Mouse (Mus musculus) kidney, adult 2 months (tissue): ENCODE data around the gene Pdcd10. TPM values are rescaled to one million over a fixed set of nuclear protein-coding genes. Genes with fewer than 3 reads are reported as not detected.

Source experiments
- DNase-seq: peaks from one replicate; pipeline ENCODE4 v3.0.0; 2021
- H3K27ac ChIP-seq: fragments of 200-500 bp; 2 replicates; pipeline ENCODE4 v1.5.1; 2012; ENCODE audit warnings: low read depth, low read length, control low read depth, inconsistent platforms; ENCODE audit not compliant: insufficient read depth
- H3K27me3 ChIP-seq: fragments of 200-500 bp; replicated peaks from 2 replicates; pipeline ENCODE4 v1.6.1; 2012; ENCODE audit warnings: mild to moderate bottlenecking, moderate library complexity, low read length, inconsistent platforms; ENCODE audit not compliant: control insufficient read depth, insufficient read depth
- H3K36me3 ChIP-seq: fragments of 200-500 bp; 2 replicates; pipeline ENCODE4 v1.6.1; 2012; ENCODE audit warnings: mild to moderate bottlenecking, moderate library complexity, low read length, inconsistent platforms; ENCODE audit not compliant: control insufficient read depth, insufficient read depth
- H3K4me1 ChIP-seq: fragments of 200-500 bp; 2 replicates; pipeline ENCODE4 v1.6.1; 2011; ENCODE audit warnings: low read length; ENCODE audit not compliant: control insufficient read depth, insufficient read depth
- H3K4me3 ChIP-seq: fragments of 200-500 bp; 2 replicates; pipeline ENCODE4 v1.5.1; 2011; ENCODE audit warnings: mild to moderate bottlenecking, low read depth, low read length, control low read depth; ENCODE audit not compliant: insufficient read depth
- CTCF ChIP-seq: fragments of 200-500 bp; conservative IDR thresholded peaks from 2 replicates; pipeline ENCODE4 v1.5.1; 2011; ENCODE audit warnings: low read depth, mild to moderate bottlenecking, control low read depth, low read length, moderate library complexity, mixed read lengths; ENCODE audit not compliant: insufficient read depth, insufficient read length
- POLR2A ChIP-seq: fragments of 200-500 bp; IDR thresholded peaks from one replicate; pipeline ENCODE4 v1.6.1; 2011; ENCODE audit warnings: low read depth, low read length, control low read depth
- WGBS: fragments of 180-500 bp; shearing (Covaris S2); methylation state at CpG from one replicate; pipeline ENCODE4 v1.1.7; 2018; 5-methylcytosine and 5-hydroxymethylcytosine counted together
- polyA plus RNA-seq: library from polyadenylated mRNA; depleted of rRNA; stranded (reverse); fragments of >200 nt; gene quantifications from 2 replicates; pipeline ENCODE4 v1.2.3, GENCODE M21; 2012; rRNA removed

Pdcd10 gene
- polyA plus RNA-seq, result 4.5 and 9.0 TPM in 2 replicates

GRCm38 (mm10) chr3:75556695-75557291 is at the start of gene Pdcd10:
Gene Pdcd10 (minus strand): TSS chr3:75556856.
- Histone ChIP-seq H3K27me3 (no peaks in the 10 kb centered on the region), H3K36me3 (no peaks in the 10 kb centered on the region), H3K27ac (peak within 1 kb of the TSS; percentile 77), H3K4me3 (peak within 1 kb of the TSS; percentile 79), H3K4me1 (peaks cover 8% of the 10 kb centered on the region)
- TF ChIP-seq CTCF, result 0 out of 2 replicates have a peak, but pooled peaks have one; percentile 6
- peak; percentile 60 for TF ChIP-seq POLR2A
- WGBS, result under 1% methylated on average over 35 of the region's 35 CpGs
- DNase-seq, result peak; percentile 100

GRCm38 (mm10) chr3:75584898-75585297 is 28.2 kb upstream of the Pdcd10 start:
- H3K27ac ChIP-seq, result no peak overlapping the region
- DNase-seq, result no peak
- no peaks in the 10 kb centered on the region for H3K27me3 ChIP-seq
- no peaks in the 10 kb centered on the region for H3K36me3 ChIP-seq
- TF ChIP-seq CTCF, result no peak
- no peak for TF ChIP-seq POLR2A
- no peaks in the 10 kb centered on the region for H3K4me1 ChIP-seq
- no peak overlapping the region for H3K4me3 ChIP-seq
- WGBS, result 90% methylated on average over 4 of the region's 4 CpGs

- Histone ChIP-seq H3K36me3 (no peaks in the 10 kb centered on the region), H3K4me3 (no peak overlapping the region), H3K27ac (no peak overlapping the region), H3K4me1 (no peaks in the 10 kb centered on the region), H3K27me3 (no peaks in the 10 kb centered on the region)
- no peak for DNase-seq
- no peak for TF ChIP-seq CTCF
- TF ChIP-seq POLR2A, result no peak
- WGBS, result 69% methylated on average over 3 of the region's 3 CpGs
Observed at GRCm38 (mm10) chr3:75583293-75583692, 26.6 kb upstream of the Pdcd10 start.

- no peak overlapping the region for H3K27ac ChIP-seq
Observed at GRCm38 (mm10) chr3:75579352-75579751, 22.7 kb upstream of the Pdcd10 start.

GRCm38 (mm10) chr3:75575582-75575981 is 18.9 kb upstream of the Pdcd10 start:
- Histone ChIP-seq H3K27ac (no peak overlapping the region), H3K4me1 (no peaks in the 10 kb centered on the region), H3K27me3 (no peaks in the 10 kb centered on the region), H3K36me3 (no peaks in the 10 kb centered on the region), H3K4me3 (no peak overlapping the region)
- 71% methylated on average over 1 of the region's 1 CpGs for WGBS
- TF ChIP-seq CTCF (no peak), POLR2A (no peak)
- DNase-seq, result no peak

More at GRCm38 (mm10) chr3:75579352-75579751, 22.7 kb upstream of the Pdcd10 start:
- Histone ChIP-seq H3K36me3 (no peaks in the 10 kb centered on the region), H3K27me3 (no peaks in the 10 kb centered on the region), H3K4me3 (no peak overlapping the region), H3K4me1 (no peaks in the 10 kb centered on the region)
- TF ChIP-seq POLR2A, result no peak
- 0 out of 2 replicates have a peak, but pooled peaks have one; percentile 6 for TF ChIP-seq CTCF
- WGBS, result 59% methylated on average over 4 of the region's 4 CpGs
- peak; percentile 7 for DNase-seq

- H3K36me3 ChIP-seq, result no peaks in the 10 kb centered on the region
- TF ChIP-seq POLR2A (no peak), CTCF (no peak)
- no peak for DNase-seq
- H3K27me3 ChIP-seq, result no peaks in the 10 kb centered on the region
- no peak overlapping the region for H3K4me3 ChIP-seq
- H3K27ac ChIP-seq, result no peak overlapping the region
- H3K4me1 ChIP-seq, result no peaks in the 10 kb centered on the region
- WGBS, result 45% methylated on average over 2 of the region's 2 CpGs
Observed at GRCm38 (mm10) chr3:75574074-75574473, 17.4 kb upstream of the Pdcd10 start.

- H3K27me3 ChIP-seq, result no peaks in the 10 kb centered on the region
- H3K4me3 ChIP-seq, result peak within 1 kb of the TSS; percentile 79
- H3K36me3 ChIP-seq, result no peaks in the 10 kb centered on the region
- H3K4me1 ChIP-seq, result peaks cover 8% of the 10 kb centered on the region
- under 1% methylated on average over 19 of the region's 19 CpGs for WGBS
- DNase-seq, result peak; percentile 95
- no peak for TF ChIP-seq CTCF
- no peak for TF ChIP-seq POLR2A
- H3K27ac ChIP-seq, result peak within 1 kb of the TSS; percentile 77
Observed at GRCm38 (mm10) chr3:75557292-75557691, 636 bp upstream of the Pdcd10 start, which contains the start of gene Serpini1. Gene Serpini1 (plus strand): TSS chr3:75557547.
